Mouse (Mus musculus) megakaryocyte, adult 5-6 weeks (primary cell): ENCODE data around the gene Cdh18. TPM values are rescaled to one million over a fixed set of nuclear protein-coding genes. Genes with fewer than 3 reads are reported as not detected.
"Not testable (repeated sequence)": the region's sequence is repeated elsewhere in the genome, so short reads cannot be mapped to it uniquely, and the experiment has no call there.

Experiments
- ATAC-seq: 2 replicates; pipeline ENCODE4 v1.8.0; 2016; ENCODE audit warnings: mild to moderate bottlenecking, inconsistent platforms; ENCODE audit not compliant: poor library complexity, severe bottlenecking
- total RNA-seq, 2 experiments: library from RNA; stranded (forward) in 1 of 2; stranded (reverse) in 1 of 2; fragments of 153-499, 151-499 nt in 1 of 2; fragments of 221-1000, 200-1000 nt in 1 of 2; gene quantifications; 2 replicates each; pipeline versions ENCODE4 v1.2.3 to v1.2.4; 2015 to 2017

The Cdh18 gene
- total RNA-seq, 2 experiments from 2014 or later = not detected

- no peak for ATAC-seq
Measured at GRCm38 (mm10) chr15:22934293-22934692, 385.5 kb downstream of the Cdh18 start.

GRCm38 (mm10) chr15:22947234-22947633 lies 398.4 kb downstream of the Cdh18 start:
- no peak for ATAC-seq

- no peak for ATAC-seq
Measured at GRCm38 (mm10) chr15:22969424-22969823, 420.6 kb downstream of the Cdh18 start.

- no peak for ATAC-seq
Measured at GRCm38 (mm10) chr15:22980136-22980535, 431.3 kb downstream of the Cdh18 start.

- no peak for ATAC-seq
Measured at GRCm38 (mm10) chr15:22984647-22985046, 435.8 kb downstream of the Cdh18 start.

GRCm38 (mm10) chr15:23016680-23017079 lies 467.9 kb downstream of the Cdh18 start:
- ATAC-seq = no peak

GRCm38 (mm10) chr15:23021151-23021550 lies 472.3 kb downstream of the Cdh18 start:
- no peak for ATAC-seq

GRCm38 (mm10) chr15:23022635-23023034 lies 473.8 kb downstream of the Cdh18 start:
- ATAC-seq = no peak

GRCm38 (mm10) chr15:23035551-23036207 lies 486.9 kb downstream of the Cdh18 start:
- ATAC-seq = no peak

GRCm38 (mm10) chr15:23036208-23037065 lies 487.6 kb downstream of the Cdh18 start:
- no peak for ATAC-seq

- ATAC-seq = no peak
Measured at GRCm38 (mm10) chr15:23037561-23037960, 488.7 kb downstream of the Cdh18 start.

GRCm38 (mm10) chr15:23046127-23046785 lies 497.4 kb downstream of the Cdh18 start:
- no peak; the same call in 1 of the 2 replicates for ATAC-seq

- no peak for ATAC-seq
Measured at GRCm38 (mm10) chr15:23052006-23052405, 503.2 kb downstream of the Cdh18 start.

- ATAC-seq = not testable (repeated sequence)
Measured at GRCm38 (mm10) chr15:23085326-23085725, 536.5 kb downstream of the Cdh18 start.

- ATAC-seq = no peak
Measured at GRCm38 (mm10) chr15:23087535-23087934, 538.7 kb downstream of the Cdh18 start.

GRCm38 (mm10) chr15:23096601-23097000 lies 547.8 kb downstream of the Cdh18 start:
- ATAC-seq = no peak

- ATAC-seq = no peak
Measured at GRCm38 (mm10) chr15:23104668-23105380, 556.0 kb downstream of the Cdh18 start.

GRCm38 (mm10) chr15:23134950-23135715 lies 586.3 kb downstream of the Cdh18 start:
- ATAC-seq = no peak

GRCm38 (mm10) chr15:23136971-23137370 lies 588.1 kb downstream of the Cdh18 start:
- no peak for ATAC-seq

- not testable (repeated sequence) for ATAC-seq
Measured at GRCm38 (mm10) chr15:23142907-23143306, 594.1 kb downstream of the Cdh18 start.
